Mouse (Mus musculus) brain, embryonic 18.5 days (tissue): ENCODE results near the gene Krtcap3.
"Not testable (repeated sequence)": the region's sequence is repeated elsewhere in the genome, so short reads cannot be mapped to it uniquely, and the experiment has no call there.

Experiments used
- DNase-seq: peaks from one replicate; pipeline ENCODE4 v3.0.0-alpha.2; 2012; ENCODE audit warnings: low read depth, low spot score

Krtcap3 gene

GRCm38 (mm10) chr5:31251541-31252101 lies at the start of gene Krtcap3:
Krtcap3 (plus strand) TSS chr5:31251691.
- no peak for DNase-seq

DNA sequence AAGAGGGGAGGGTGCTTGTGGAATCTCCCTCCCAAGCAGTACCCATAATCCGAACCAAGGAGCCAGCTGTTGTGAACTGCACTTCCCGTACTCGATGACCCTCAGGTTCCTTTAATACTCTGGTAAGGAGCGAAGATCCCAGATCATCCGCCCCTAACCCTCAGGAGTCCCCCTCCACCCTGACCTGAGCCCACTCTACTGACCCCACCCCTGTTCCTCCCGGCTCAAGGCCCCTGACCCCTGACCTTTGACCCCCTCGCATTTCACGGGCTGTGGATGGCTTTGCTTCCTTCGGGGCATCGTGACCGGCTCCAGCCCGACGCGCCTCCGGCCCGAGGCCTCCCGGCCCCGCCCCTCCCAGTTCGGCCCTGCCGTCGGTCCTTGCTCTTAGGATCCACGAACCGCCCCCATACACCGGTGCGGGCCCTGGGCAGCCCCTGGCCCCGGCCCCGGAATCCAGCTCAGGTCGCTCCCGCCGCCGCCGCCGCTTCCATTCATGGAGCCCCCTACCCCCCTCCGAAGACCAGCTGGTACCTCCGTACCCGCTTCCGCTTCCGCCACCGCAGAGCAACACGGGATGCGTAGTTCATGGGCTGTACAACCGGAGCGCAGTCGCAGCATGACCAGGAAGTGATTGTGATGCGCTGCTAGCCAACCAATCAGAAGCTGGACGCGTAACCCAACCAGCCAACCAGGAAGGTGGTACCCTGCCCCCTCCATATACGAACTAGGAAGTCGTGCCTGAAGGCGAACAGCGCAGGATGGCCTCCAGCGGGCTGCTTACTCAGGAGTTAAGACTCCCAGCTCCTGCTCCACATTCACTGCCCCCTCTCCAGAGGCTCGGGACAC lies 49.5 kb upstream of the Krtcap3 start, which contains the start of gene Zfp513:
TSS of gene Zfp513 (minus strand) at position 562 of the 849 bp plus-strand sequence.
- DNase-seq: peak; percentile 99

GRCm38 (mm10) chr5:31202933-31203332 lies 48.6 kb upstream of the Krtcap3 start:
- no peak for DNase-seq

GRCm38 (mm10) chr5:31203866-31204265 lies 47.6 kb upstream of the Krtcap3 start:
- DNase-seq: no peak

- no peak for DNase-seq
These were observed 47.1 kb upstream of the Krtcap3 start for GRCm38 (mm10) chr5:31204421-31204820.

DNA sequence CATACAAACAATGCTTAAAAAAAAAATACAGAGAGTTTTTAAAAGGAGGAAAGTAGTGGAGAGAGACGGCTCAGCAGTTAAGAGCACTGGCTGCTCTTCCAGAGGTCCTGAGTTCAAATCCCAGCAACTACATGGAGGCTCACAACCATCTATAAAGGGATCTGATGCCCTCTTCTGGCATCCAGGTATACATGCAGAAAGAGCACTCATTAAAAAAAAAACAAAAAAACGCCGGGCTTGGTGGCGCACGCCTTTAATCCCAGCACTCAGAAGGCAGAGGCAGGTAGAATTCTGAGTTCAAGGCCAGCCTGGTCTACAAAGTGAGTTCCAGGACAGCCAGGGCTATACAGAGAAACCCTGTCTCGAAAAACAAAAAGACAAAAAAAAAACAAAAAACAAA lies 34.9 kb upstream of the Krtcap3 start:
- DNase-seq: not testable (repeated sequence)

GRCm38 (mm10) chr5:31218294-31218693 lies 33.2 kb upstream of the Krtcap3 start:
- no peak for DNase-seq

GRCm38 (mm10) chr5:31219070-31219469 lies 32.4 kb upstream of the Krtcap3 start:
- DNase-seq: no peak

- no peak for DNase-seq
These were observed 32.0 kb upstream of the Krtcap3 start for GRCm38 (mm10) chr5:31219474-31219873.

DNA sequence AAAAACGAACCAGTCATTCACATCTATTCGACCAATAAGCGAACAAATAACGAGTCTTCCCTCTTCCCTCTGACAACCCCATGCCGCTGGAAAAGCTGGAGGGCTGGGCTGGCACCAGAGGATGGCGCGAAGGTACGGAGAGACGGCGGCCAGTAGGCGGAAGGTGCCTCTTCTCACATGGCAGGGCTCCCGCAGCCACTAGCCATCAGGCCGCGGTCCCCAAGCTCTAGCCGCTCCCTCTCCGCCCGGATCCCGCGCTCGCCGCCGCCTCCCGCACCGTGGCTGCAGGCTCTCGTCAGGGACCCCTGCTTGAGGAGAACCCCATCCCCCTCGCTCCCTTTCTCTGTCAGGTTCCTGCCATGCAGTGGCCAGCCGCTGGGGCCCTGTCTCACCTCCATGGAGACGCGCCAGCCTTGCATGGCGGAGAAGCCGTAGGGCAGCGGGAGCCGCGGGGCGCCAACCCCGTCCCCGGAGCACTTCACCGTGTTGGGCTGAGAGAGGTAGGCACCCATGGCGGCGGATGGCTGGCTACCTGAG lies 31.5 kb upstream of the Krtcap3 start:
- DNase-seq: no peak

- peak; percentile 88 for DNase-seq
These were observed 30.8 kb upstream of the Krtcap3 start, which contains the start of gene Ppm1g for GRCm38 (mm10) chr5:31220448-31221303. Ppm1g (minus strand) TSS chr5:31220687.

DNA sequence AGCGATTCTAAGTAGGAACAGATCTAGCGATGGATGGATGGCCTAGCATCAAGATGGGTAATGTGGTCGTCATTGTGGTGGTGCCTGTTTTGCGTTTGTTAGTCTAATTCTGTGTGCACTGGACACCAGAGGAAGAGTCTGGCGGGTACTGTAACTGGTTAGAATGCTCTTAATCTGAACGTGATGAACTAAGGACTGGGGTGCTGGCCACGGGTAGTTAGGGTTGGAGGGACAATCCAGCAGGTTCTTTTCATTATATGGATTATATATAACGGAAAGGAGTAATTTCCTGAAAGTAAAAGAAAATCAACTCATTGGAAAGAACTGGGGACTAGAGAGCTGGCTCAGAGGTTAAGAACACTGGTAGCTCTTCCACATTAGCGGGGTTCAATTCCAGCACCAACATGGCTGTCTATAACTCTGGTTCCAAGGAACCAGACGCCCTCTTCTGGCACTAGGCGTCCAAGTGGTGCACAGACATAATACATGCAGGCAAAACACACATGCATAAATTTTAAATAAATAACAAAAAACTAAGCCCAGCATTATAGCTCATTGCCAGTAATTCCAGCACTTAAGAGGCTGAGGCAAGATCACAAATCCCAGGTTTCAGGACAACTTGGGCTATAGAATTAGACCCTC lies 30.1 kb upstream of the Krtcap3 start:
- peak; percentile 45 for DNase-seq

DNA sequence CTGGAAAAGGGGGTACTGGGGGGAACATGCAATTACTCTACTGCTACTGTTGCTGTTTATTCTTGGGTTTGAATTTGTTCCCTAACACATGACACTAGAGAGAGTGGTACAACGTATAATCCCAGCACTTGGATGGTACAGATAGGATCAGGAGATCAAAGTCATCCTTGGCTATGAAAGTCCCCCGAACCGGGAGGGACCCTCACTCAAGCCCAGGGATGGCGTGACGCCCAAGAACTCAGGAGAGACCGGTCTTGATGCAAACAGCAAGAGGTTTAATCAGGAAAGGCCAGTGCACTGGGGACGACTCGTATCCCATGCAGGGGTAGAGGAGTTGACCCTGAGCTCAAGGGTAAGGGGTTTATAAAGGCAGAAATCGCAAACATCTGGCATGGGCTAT lies 28.8 kb upstream of the Krtcap3 start:
- DNase-seq: no peak

DNA sequence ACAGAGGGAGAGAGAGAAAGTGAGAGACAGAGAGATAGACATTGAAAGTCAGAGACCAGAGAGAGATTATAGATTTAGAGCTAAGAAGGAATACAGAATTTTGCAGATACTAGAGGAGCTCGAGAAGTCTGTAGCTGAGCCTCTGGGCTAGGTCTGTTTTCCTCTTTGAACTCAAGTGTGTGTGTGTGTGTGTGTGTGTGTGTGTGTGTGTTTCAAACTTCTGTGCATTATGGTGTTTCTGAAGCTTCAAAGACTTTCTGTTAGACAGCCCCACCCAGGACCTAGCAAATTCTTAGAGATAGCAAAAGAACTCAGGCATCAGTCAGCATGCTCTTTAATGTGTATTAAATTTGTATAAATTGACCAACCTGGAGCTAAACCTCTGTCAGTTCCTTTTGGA lies 24.9 kb upstream of the Krtcap3 start:
- no peak for DNase-seq

DNA sequence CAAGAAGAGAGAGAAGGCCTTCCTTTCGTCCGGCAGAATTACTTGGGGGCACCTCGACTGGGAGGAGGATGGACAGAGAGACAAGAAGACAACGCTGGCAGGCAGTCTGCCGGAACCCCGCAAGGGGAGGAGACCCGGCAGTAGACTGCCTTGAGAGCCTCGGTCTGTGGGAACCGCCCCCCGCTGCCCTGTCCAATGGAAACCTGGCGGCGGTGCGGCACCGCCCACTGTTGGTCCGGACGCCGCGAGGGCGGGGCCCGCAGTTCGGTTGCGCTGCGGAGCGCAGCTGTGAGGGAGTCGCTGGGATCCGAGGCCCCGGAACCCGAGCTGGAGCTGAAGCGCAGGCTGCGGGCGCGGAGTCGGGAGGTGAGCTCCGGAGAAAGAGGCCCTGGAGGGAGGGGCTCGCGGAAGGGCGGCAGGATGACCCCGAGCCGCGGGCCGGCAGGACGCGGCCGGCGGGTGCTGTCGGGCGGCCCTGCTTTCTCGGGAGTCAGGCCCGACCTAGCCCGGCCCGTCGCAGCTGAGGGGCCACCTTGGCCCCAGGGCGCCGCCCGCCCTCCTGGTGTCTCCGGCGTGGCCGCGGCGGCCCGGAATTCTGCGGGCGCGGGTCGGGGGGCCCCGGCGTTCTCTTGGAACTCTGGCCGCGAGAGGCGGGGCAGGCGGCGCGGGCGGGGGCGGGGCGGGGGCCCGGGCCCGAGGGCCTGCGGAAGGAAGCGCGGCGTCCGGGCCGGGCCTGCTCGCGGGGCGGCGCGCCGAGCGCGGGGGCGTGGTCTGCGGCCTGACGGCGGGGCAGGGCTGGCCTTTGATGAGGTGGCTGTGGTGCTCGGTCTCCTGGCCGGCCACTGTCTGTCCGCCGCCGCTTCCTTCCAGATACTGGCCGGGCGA lies 10.6 kb upstream of the Krtcap3 start, which contains the start of the genes Nrbp1 and Gm9970:
TSS of gene Nrbp1 (plus strand) at position 228 of the 885 bp plus-strand sequence.
TSS of gene Gm9970 (minus strand) at position 596 of the 885 bp plus-strand sequence.
- DNase-seq: peak; percentile 90

- no peak for DNase-seq
These were observed 9.9 kb upstream of the Krtcap3 start for GRCm38 (mm10) chr5:31241522-31242034.

- DNase-seq: no peak
These were observed 9.3 kb upstream of the Krtcap3 start for GRCm38 (mm10) chr5:31242191-31242590.

DNA sequence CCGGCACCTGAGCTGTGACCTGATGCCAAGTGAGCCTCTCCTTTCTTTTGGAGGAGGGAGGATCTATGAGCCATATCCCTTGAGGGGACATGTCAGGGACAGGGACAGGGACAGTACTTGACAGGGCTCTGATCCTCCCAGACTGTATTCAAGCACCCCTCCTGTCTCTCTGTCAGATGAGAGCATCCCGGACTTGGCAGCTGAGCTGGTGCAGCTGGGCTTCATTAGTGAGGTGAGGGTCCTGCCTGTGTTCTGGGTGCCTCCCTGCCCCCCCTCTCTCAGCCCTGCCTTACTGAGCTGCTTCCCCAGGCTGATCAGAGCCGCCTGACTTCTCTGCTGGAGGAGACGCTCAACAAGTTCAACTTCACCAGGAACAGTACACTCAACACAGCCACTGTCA lies 775 bp upstream of the Krtcap3 start:
- DNase-seq: no peak

DNA sequence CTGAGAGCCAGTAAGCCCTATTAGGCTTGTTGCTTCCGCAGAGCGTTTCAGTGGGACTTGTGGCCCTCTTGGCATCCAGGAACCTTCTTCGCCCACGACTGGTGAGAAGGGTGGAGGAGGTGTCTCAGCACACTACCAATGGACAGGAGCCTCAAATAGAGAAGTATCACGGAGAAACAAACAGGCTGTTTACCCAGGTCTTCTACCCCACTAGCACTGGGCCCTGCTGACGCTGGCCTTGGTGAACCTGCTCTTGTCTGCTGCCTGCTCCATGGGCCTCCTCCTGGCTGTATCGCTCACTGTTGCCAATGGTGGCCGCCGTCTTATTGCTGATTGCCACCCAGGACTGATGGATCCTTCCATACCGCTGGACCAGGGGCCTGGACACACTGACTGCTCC lies 660 bp downstream of the Krtcap3 start:
- no peak for DNase-seq
